Mouse (Mus musculus) midbrain, embryonic 16.5 days (tissue): Measurements from ENCODE around the gene Gm10337. TPM values are rescaled to one million over a fixed set of nuclear protein-coding genes. Genes with fewer than 3 reads are reported as not detected.

Experiments
- ATAC-seq: fragments of 200-750 bp; cut with Nextera tagmentation; 2 replicates; pipeline ENCODE4 v1.8.0; 2017; ENCODE audit warnings: moderate TSS enrichment
- H3K27ac ChIP-seq: fragments of 300-500 bp; sonication (generic); 2 replicates; pipeline ENCODE4 v1.5.1; 2014; ENCODE audit warnings: mild to moderate bottlenecking, low read length, mixed read lengths
- H3K27me3 ChIP-seq: fragments of 300-500 bp; sonication (generic); 2 replicates; pipeline ENCODE4 v1.6.1; 2014; ENCODE audit warnings: low read depth, low read length, mixed read lengths; ENCODE audit not compliant: control insufficient read depth, insufficient read depth
- H3K36me3 ChIP-seq: fragments of 300-500 bp; sonication (generic); 2 replicates; pipeline ENCODE4 v1.6.1; 2014; ENCODE audit warnings: mild to moderate bottlenecking, low read length, moderate library complexity, mixed read lengths; ENCODE audit not compliant: control insufficient read depth, insufficient read depth
- H3K4me1 ChIP-seq: fragments of 300-500 bp; sonication (generic); 2 replicates; pipeline ENCODE4 v1.6.1; 2014; ENCODE audit warnings: mild to moderate bottlenecking, low read length, mixed read lengths; ENCODE audit not compliant: control insufficient read depth, insufficient read depth
- H3K4me2 ChIP-seq: fragments of 300-500 bp; sonication (generic); 2 replicates; pipeline ENCODE4 v1.6.1; 2014; ENCODE audit warnings: mild to moderate bottlenecking, low read length, mixed read lengths
- H3K4me3 ChIP-seq: fragments of 300-500 bp; sonication (generic); 2 replicates; pipeline ENCODE4 v1.5.1; 2014; ENCODE audit warnings: low read depth, mild to moderate bottlenecking, low read length, moderate library complexity, mixed read lengths
- H3K9ac ChIP-seq: fragments of 300-500 bp; sonication (generic); 2 replicates; pipeline ENCODE4 v1.6.1; 2014; ENCODE audit warnings: low read depth, low read length, mixed read lengths
- H3K9me3 ChIP-seq: fragments of 300-500 bp; sonication (generic); replicated peaks from 2 replicates; pipeline ENCODE4 v1.6.1; 2014; ENCODE audit warnings: mild to moderate bottlenecking, low read length, mixed read lengths; ENCODE audit not compliant: control insufficient read depth, poor library complexity, severe bottlenecking
- WGBS: fragments of 180-500 bp; shearing (Covaris S2); extraction: QIAGEN DNeasy Blood & Tissue Kit; methylation state at CpG from one replicate; pipeline ENCODE4 v1.1.7; 2014; 5-methylcytosine and 5-hydroxymethylcytosine counted together
- polyA plus RNA-seq: library from polyadenylated mRNA; unstranded; fragments of >200 nt; fragmentation: Nextera tagmentation; extraction: Ambion mirVana; gene quantifications from 2 replicates; pipeline ENCODE4 v1.2.1, GENCODE M21; 2015

The Gm10337 gene
- polyA plus RNA-seq, 1 experiment from 2014 or later: not detected

DNA sequence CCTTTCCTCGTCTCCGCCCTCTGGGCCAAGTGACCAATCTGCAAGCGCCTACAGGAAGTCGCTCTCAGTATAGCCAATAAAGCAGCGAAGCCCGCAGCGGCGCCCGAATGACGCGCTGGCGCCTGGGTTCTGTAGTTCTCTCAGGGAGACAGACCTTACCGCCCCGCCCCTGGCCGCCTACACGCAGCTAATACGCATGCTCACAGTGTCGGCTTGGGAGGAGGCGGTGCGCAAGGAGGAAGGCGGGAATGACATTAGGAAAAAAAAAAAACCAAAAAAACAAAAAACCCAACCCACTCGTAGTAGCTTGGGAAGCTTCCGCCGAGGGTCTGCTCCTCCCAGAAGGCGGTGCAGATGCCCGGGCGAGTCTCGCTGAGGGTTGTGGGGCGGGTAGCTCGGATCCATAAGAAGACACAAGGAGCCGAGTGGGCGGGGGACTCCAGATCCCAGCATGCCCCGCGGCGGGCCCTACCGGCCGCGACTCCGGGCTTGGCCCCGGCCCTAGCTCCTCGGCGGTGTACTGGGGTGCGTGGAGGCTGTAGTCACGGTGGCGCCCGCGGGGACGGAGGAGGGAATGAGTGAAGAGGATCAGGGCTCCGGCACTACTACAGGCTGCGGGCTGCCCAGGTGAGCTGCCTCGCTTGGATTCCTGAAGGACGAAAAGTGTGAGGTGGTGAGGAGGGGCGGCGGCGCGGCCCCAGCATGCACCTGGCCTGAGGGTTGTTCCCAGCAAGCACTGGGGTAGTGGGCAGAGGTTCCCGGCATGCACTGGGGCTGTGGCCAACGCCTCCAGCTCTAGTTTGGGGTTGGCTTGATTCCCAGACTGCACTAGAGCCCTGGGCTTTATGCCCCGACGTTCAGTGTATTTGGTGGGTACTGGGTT is 14.7 kb downstream of the Gm10337 start, which contains the start of gene Tarbp2:
Gene Tarbp2 (plus strand): TSS at position 217 of the 883 bp plus-strand sequence.
- Histone ChIP-seq H3K27ac (peak within 1 kb of the TSS; percentile 100), H3K27me3 (no peaks in the 10 kb centered on the region), H3K9ac (peak within 1 kb of the TSS; percentile 90), H3K4me1 (peaks cover 33% of the 10 kb centered on the region), H3K36me3 (peaks cover 9% of the 10 kb centered on the region), H3K4me3 (peak within 1 kb of the TSS; percentile 72), H3K9me3 (no peaks in the 10 kb centered on the region), H3K4me2 (peak within 1 kb of the TSS; percentile 91)
- WGBS: under 1% methylated on average over 60 of the region's 60 CpGs
- ATAC-seq: peak; percentile 91

DNA sequence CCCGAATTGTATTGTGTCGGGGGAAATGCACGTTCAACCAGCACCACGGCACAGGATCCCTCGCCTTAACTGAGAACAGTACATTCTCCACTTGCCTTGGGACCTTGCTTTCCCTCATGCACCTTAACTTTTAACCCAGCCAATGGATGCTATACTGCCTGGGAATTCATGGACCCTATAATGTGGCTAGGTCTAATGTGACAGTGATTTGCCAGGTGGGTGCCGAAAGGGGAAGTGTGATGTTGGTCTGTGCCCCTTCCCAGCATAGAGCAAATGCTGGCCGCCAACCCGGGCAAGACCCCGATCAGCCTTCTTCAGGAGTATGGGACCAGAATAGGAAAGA is 15.3 kb downstream of the Gm10337 start:
- Histone ChIP-seq H3K9me3 (no peaks in the 10 kb centered on the region), H3K36me3 (peaks cover 9% of the 10 kb centered on the region), H3K4me2 (peak overlapping the region; percentile 84), H3K4me1 (peaks cover 27% of the 10 kb centered on the region), H3K4me3 (peak overlapping the region; percentile 72), H3K9ac (peak overlapping the region; percentile 87), H3K27me3 (no peaks in the 10 kb centered on the region), H3K27ac (peak overlapping the region; percentile 100)
- ATAC-seq: no peak; the same call in 1 of the 2 replicates
- WGBS: 15% methylated on average over 9 of the region's 9 CpGs

DNA sequence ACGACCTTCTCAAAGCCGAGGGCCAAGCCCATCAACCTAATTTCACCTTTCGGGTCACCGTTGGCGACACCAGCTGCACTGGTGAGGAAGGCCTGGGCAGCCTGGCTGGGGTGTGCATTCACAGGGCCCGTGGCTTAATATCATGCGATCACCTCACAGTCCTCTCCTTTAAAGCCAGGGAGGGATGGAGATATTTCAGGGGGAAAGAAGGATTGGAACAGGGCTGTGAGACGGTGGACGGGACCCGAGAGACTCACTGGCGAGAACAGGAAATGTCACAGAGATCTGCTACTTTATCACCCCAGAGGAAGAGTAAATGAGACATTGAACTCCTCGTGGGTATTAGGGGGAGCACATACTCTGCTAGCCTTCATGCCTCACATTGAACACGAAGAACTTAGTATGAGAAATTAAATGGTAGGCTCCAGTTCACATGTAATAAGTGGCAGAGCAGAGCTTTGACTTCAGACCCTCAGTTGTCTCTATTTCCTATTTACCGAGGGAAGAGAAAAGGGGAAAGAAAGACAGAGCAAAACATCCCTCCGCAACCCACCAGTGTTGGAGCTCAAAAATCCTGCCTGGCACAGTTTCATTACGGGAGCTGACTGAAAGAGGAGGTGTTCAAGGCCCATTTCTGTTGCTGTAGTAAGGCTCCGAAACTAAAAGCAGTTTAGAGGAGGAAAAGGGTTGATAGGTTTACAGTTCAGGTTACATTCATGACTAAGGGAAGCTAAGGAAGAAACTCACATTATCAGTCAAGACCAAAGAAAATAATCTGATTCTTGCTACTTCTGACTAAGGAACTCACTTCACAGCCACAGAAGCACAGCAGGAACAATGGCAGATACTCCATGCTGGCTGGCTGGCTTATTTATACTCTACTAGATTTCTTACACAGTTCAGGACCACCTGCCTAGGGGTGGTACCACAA is 16.0 kb downstream of the Gm10337 start:
- Histone ChIP-seq H3K9ac (peak overlapping the region; percentile 87), H3K9me3 (no peaks in the 10 kb centered on the region), H3K36me3 (peaks cover 9% of the 10 kb centered on the region), H3K4me3 (peak overlapping the region; percentile 72), H3K4me1 (peaks cover 26% of the 10 kb centered on the region), H3K27ac (peak overlapping the region; percentile 100), H3K27me3 (no peaks in the 10 kb centered on the region), H3K4me2 (peak overlapping the region; percentile 84)
- WGBS: 75% methylated on average over 15 of the region's 17 CpGs
- no peak for ATAC-seq

DNA sequence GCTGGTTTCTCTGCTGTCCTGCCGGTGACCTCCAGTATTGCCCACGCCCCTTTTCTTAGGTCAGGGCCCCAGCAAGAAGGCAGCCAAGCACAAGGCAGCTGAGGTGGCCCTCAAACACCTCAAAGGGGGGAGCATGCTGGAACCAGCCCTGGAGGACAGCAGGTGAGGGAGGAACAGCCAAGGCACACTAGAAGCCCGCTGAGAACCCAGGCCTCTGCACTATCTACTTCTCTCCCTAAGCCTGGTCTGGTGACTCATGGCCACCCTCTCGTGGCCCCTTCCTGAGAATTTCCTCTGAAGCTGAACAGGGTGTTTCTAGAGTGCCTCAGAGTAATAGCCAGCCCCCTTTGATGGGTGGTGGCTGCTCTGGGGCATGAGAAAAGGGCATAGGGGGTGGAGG is 16.9 kb downstream of the Gm10337 start:
- H3K9me3 ChIP-seq: no peaks in the 10 kb centered on the region
- H3K4me1 ChIP-seq: peaks cover 17% of the 10 kb centered on the region
- H3K27me3 ChIP-seq: no peaks in the 10 kb centered on the region
- WGBS: 92% methylated on average over 4 of the region's 4 CpGs
- no peak for ATAC-seq
- peaks cover 9% of the 10 kb centered on the region for H3K36me3 ChIP-seq
- H3K4me2 ChIP-seq: no peak overlapping the region
- H3K9ac ChIP-seq: no peak overlapping the region
- no peak overlapping the region for H3K27ac ChIP-seq
- H3K4me3 ChIP-seq: no peak overlapping the region

DNA sequence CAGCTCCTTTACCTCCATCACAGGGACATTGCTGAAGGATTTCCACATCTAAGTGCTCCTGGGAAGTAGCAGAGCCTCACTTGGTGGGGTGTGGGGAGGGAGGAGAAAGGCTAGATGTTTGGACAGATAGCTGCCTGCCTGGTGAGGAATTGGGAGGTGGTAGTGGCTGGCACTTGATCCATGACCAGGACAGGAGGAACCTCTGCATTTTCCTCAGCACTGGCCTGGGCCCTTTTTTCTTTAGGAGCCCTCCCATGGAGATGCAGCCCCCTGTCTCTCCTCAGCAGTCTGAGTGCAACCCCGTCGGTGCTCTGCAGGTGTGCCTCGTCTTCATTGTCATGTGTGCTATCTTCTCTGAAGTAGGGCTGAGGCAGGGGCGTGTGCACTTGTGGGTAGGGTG is 18.0 kb downstream of the Gm10337 start:
- no peaks in the 10 kb centered on the region for H3K9me3 ChIP-seq
- WGBS: 87% methylated on average over 4 of the region's 4 CpGs

DNA sequence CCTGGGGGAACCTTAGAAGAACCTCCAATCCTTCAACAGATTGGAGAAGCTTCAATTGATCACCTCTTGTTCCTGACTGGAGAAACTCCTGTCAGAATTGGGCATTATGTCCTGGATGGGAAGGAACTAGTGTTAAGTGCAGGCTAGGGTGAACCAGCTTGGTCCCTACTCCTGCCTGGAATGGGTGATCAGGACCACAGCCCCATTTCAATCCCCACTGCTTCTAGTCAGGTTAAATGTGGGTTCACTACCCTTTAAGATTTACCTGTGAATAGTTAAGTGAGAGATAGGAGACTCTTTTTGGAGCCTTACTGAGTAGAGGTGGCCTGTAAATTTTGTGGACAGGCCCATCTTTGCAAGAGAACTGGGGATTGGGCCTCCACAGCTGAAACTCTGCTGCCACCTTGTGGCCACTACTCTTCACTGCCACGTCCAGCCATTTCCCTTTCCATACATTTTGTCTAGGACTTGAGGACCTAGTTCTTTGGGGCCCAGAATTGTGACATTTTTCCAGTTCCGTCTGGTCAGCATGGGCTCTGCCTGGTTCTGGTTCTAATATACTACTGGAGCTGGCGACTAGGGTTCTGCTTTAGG is 21.5 kb downstream of the Gm10337 start, which contains the start of gene Npff:
Gene Npff (minus strand): TSS at position 51 of the 594 bp plus-strand sequence.
- no peaks in the 10 kb centered on the region for H3K27me3 ChIP-seq
- no peak within 1 kb of the TSS for H3K27ac ChIP-seq
- H3K4me2 ChIP-seq: no peak within 1 kb of the TSS
- no peaks in the 10 kb centered on the region; the same call in 1 of the 2 replicates for H3K4me1 ChIP-seq
- H3K9ac ChIP-seq: 0 out of 2 replicates have a peak within 1 kb of the TSS, but pooled peaks have one; percentile 25
- no peak for ATAC-seq
- H3K4me3 ChIP-seq: no peak within 1 kb of the TSS
- H3K36me3 ChIP-seq: peaks cover 15% of the 10 kb centered on the region
- no peaks in the 10 kb centered on the region for H3K9me3 ChIP-seq
- 8% methylated on average over 3 of the region's 3 CpGs for WGBS

More for the DNA sequence above, 18.0 kb downstream of the Gm10337 start:
- peaks cover 9% of the 10 kb centered on the region for H3K36me3 ChIP-seq
- no peak for ATAC-seq
- H3K9ac ChIP-seq: no peak overlapping the region
- no peaks in the 10 kb centered on the region for H3K27me3 ChIP-seq
- no peak overlapping the region for H3K27ac ChIP-seq
- peaks cover 10% of the 10 kb centered on the region for H3K4me1 ChIP-seq
- H3K4me3 ChIP-seq: no peak overlapping the region
- H3K4me2 ChIP-seq: no peak overlapping the region

DNA sequence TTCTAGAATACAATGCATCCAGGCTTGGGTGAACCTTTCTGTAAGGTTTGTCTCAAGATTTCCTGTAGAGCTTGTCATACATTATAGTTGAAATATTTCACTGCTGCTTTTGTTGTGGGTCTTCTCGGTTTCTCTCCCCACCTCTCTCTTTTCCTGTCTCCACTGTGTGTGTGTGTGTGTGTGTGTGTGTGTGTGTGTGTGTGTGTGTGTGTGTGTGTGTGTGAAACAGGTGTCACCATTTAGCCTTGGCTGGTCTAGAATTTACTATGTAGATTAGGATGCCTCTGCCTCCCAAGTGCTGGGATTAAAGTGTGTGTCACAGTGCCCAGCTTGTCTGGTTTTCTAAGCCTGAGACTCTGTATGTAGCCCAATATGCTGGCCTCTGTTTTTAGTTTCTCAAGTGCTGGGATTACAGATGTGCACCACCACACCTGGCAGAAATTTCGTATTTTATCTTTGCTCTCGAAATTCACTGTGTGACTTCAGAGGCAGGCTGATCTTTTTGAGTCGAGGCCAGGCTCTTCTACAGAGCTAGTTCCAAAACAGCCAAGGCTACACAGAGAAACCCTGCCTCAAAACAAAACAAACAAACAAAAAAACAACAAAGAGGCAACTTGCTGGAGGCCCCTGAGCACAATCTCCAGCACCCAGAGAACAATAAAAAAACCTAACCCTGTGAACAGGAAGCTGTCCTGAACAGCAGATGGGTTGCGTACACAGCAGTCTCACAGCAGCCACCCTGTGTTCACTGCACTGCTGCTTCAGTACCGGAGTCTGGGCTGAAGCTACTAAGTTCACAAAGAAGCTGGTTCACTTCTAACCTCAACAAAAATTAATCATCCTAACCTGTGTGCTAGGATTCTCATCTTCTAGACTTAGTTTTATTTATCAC is 22.8 kb downstream of the Gm10337 start:
- H3K27me3 ChIP-seq: no peaks in the 10 kb centered on the region
- H3K4me3 ChIP-seq: no peak overlapping the region
- no peaks in the 10 kb centered on the region for H3K4me1 ChIP-seq
- H3K4me2 ChIP-seq: no peak overlapping the region
- H3K27ac ChIP-seq: no peak overlapping the region
- ATAC-seq: no peak
- no peaks in the 10 kb centered on the region for H3K9me3 ChIP-seq
- H3K36me3 ChIP-seq: peaks cover 19% of the 10 kb centered on the region
- H3K9ac ChIP-seq: no peak overlapping the region
- WGBS: 90% methylated on average over 6 of the region's 6 CpGs

DNA sequence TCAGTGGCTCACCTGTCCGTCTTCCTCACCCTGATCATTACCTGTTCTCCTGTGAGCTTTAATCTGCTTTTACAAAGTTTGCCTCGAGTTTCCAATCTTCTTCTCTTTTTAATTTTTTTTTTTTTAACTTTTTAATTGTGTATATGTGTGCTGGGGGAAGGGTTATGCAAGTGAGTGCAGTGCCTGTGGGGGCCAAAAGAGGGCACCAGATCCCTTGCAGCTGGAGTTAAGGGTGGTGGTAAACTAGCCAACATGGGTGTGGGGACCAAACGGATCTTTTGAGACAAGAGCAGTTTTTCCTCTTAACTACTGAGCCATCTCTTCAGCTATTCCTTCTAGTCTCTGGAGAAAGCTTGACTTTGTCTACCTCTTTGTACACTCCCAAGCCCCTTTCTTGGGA is 24.4 kb downstream of the Gm10337 start:
- H3K9ac ChIP-seq: no peak overlapping the region
- no peak overlapping the region for H3K4me3 ChIP-seq
- H3K4me1 ChIP-seq: no peaks in the 10 kb centered on the region
- WGBS: 81% methylated on average over 3 of the region's 3 CpGs
- no peak overlapping the region for H3K4me2 ChIP-seq
- no peak for ATAC-seq
- no peaks in the 10 kb centered on the region for H3K27me3 ChIP-seq
- H3K27ac ChIP-seq: no peak overlapping the region
- H3K36me3 ChIP-seq: peaks cover 12% of the 10 kb centered on the region
- no peaks in the 10 kb centered on the region for H3K9me3 ChIP-seq
